Mouse (Mus musculus): ENCODE measurements around the gene Gpatch3. TPM values are rescaled to one million over a fixed set of nuclear protein-coding genes. Genes with fewer than 3 reads are reported as not detected.
A peak's percentile ranks its signal among the peaks of the same experiment; 100 is the strongest.

Gpatch3 gene
- polyA plus RNA-seq, 1 experiment from 2014 or later, result 7.1 TPM

GRCm38 (mm10) chr4:133595538-133595937 is 21.0 kb downstream of the Gpatch3 start:
- Histone ChIP-seq H3K27ac (replicated peaks) (peak overlapping the region; percentile 49), H3K4me2 (replicated peaks) (no peak overlapping the region), H3K27me3 (peaks cover 13% of the 10 kb centered on the region), H3K36me3 (peaks cover 13% of the 10 kb centered on the region), H3K9me3 (replicated peaks) (no peaks in the 10 kb centered on the region), H3K4me1 (peaks cover 22% of the 10 kb centered on the region), H3K9ac (no peak overlapping the region), H3K4me3 (replicated peaks) (no peak overlapping the region)
- ATAC-seq (ENCODE audit: insufficient number of reproducible peaks, low FRiP score, low TSS enrichment, low read depth), result no peak
- WGBS, result 61% methylated on average over 7 of the region's 7 CpGs

DNA sequence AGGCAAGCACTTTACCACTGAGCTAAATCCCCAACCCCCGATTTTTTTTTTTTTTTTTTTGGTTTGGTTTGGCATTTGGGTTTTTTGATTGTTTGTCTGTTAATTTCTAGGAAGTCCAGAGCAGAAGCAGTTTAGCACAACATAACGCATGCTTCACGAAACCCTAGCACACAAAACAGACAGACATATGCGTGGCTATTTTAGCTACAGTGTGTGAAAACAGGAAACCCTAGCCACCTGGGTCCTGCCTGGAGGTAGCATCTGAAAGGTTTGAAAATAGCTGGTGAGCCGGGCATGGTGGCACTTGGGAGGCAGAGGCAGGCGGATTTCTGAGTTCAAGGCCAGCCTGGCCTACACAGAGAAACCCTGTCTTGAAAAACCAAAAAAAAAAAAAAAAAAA is 21.5 kb downstream of the Gpatch3 start:
- no peaks in the 10 kb centered on the region for H3K9me3 ChIP-seq (replicated peaks)
- peaks cover 22% of the 10 kb centered on the region for H3K4me1 ChIP-seq
- WGBS, result 69% methylated on average over 6 of the region's 6 CpGs
- no peak for ATAC-seq (ENCODE audit: insufficient number of reproducible peaks, low FRiP score, low TSS enrichment, low read depth)
- H3K27me3 ChIP-seq, result peaks cover 13% of the 10 kb centered on the region
- H3K27ac ChIP-seq (replicated peaks), result no peak overlapping the region; the same call in 1 of the 2 replicates
- H3K36me3 ChIP-seq, result peaks cover 8% of the 10 kb centered on the region
- no peak overlapping the region for H3K9ac ChIP-seq
- no peak overlapping the region for H3K4me3 ChIP-seq (replicated peaks)
- H3K4me2 ChIP-seq (replicated peaks), result no peak overlapping the region

DNA sequence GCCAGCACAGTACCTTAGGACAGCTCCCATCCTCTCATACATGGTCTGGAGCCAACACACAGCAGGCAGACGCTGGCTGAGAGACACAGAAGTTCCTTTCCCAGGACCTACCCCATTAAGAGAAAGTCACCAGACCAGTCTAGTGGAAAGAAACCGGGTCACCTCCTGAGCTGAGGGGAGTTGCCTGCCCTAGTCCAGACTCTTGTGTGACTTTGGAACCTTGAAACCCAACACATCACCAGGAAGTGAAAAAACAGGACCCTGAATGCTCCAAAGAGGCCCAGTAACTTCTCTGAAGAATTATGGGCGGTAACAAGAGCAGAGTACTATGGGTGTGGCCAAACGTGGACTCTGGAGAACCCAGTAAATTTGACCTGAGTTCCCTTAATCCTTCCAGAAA is 24.1 kb downstream of the Gpatch3 start:
- H3K9ac ChIP-seq, result no peak overlapping the region
- no peak for ATAC-seq (ENCODE audit: insufficient number of reproducible peaks, low FRiP score, low TSS enrichment, low read depth)
- peak overlapping the region; percentile 85; the same call in 1 of the 2 replicates for H3K4me2 ChIP-seq (replicated peaks)
- no peaks in the 10 kb centered on the region for H3K36me3 ChIP-seq
- H3K27me3 ChIP-seq, result peaks cover 29% of the 10 kb centered on the region
- peaks cover 28% of the 10 kb centered on the region for H3K4me1 ChIP-seq
- H3K9me3 ChIP-seq (replicated peaks), result no peaks in the 10 kb centered on the region
- peak overlapping the region; percentile 56; the same call in 1 of the 2 replicates for H3K4me3 ChIP-seq (replicated peaks)
- WGBS, result 28% methylated on average over 4 of the region's 4 CpGs
- H3K27ac ChIP-seq (replicated peaks), result peak overlapping the region; percentile 88

DNA sequence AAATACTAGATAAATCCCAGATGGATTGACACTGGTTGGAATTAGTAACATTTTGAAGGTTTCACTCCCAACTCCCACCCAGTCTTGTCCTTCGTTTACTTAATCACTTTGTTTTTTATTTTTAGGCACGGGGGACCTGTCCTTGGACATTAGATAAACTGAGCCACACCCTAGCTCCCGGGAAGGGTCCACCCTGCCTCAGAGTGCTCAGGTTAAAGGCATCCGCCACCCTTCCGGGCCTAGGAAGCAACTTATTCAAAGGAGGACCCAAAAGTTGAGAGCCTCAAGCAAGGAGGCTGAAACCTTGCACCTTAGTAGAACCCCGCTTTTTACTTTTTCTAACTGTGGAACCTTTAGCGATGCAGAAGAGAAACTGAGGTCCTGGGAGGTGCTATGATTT is 24.6 kb downstream of the Gpatch3 start:
- no peak for ATAC-seq (ENCODE audit: insufficient number of reproducible peaks, low FRiP score, low TSS enrichment, low read depth)
- Histone ChIP-seq H3K4me2 (replicated peaks) (peak overlapping the region; percentile 85), H3K9me3 (replicated peaks) (no peaks in the 10 kb centered on the region), H3K27me3 (peaks cover 29% of the 10 kb centered on the region), H3K27ac (replicated peaks) (peak overlapping the region; percentile 88), H3K4me1 (peaks cover 33% of the 10 kb centered on the region), H3K36me3 (peaks cover 5% of the 10 kb centered on the region), H3K4me3 (replicated peaks) (peak overlapping the region; percentile 56), H3K9ac (0 out of 2 replicates have a peak overlapping the region, but pooled peaks have one; percentile 24)
- 20% methylated on average over 7 of the region's 7 CpGs for WGBS

- Histone ChIP-seq H3K4me2 (replicated peaks) (peak overlapping the region; percentile 85), H3K9me3 (replicated peaks) (no peaks in the 10 kb centered on the region), H3K9ac (peak overlapping the region; percentile 35; the same call in 1 of the 2 replicates), H3K4me3 (replicated peaks) (peak overlapping the region; percentile 56), H3K4me1 (peaks cover 34% of the 10 kb centered on the region), H3K27ac (replicated peaks) (peak overlapping the region; percentile 88), H3K27me3 (peaks cover 29% of the 10 kb centered on the region), H3K36me3 (peaks cover 7% of the 10 kb centered on the region)
- peak; percentile 92 for ATAC-seq (ENCODE audit: insufficient number of reproducible peaks, low FRiP score, low TSS enrichment, low read depth)
- WGBS, result under 1% methylated on average over 50 of the region's 50 CpGs
Measured at GRCm38 (mm10) chr4:133599571-133600073, 25.1 kb downstream of the Gpatch3 start.

DNA sequence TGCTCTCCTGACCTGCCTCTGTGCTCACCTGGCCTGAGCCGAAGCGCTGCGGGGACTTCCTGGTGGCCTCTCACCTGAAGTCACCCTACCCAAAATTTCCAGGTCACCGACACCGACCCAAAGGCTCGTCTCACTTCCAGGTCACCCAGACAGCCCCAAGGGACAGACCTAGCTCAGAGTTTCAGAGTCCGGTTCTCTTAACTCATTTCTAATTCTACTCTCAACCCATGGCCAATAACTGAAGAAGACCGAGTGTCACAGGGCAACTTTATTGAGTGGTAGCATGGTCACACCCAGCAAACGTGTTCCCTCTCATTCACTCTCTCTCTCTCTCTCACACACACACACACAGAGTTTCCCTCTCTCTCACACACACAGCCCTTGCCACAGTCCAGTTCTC is 25.8 kb downstream of the Gpatch3 start:
- 13% methylated on average over 9 of the region's 9 CpGs for WGBS

GRCm38 (mm10) chr4:133601721-133602218 is 27.2 kb downstream of the Gpatch3 start, which contains the start of gene Sfn:
Gene Sfn (minus strand): TSS chr4:133602168.
- H3K9ac ChIP-seq, result peak within 1 kb of the TSS; percentile 15; the same call in 1 of the 2 replicates
- ATAC-seq (ENCODE audit: insufficient number of reproducible peaks, low FRiP score, low TSS enrichment, low read depth), result peak; percentile 26; the same call in 1 of the 2 replicates

More for the DNA sequence above, 25.8 kb downstream of the Gpatch3 start:
- Histone ChIP-seq H3K9ac (peak overlapping the region; percentile 35), H3K36me3 (peaks cover 11% of the 10 kb centered on the region), H3K4me3 (replicated peaks) (peak overlapping the region; percentile 56), H3K9me3 (replicated peaks) (no peaks in the 10 kb centered on the region), H3K4me1 (peaks cover 37% of the 10 kb centered on the region), H3K27me3 (peaks cover 29% of the 10 kb centered on the region), H3K4me2 (replicated peaks) (peak overlapping the region; percentile 85), H3K27ac (replicated peaks) (peak overlapping the region; percentile 85)
- no peak for ATAC-seq (ENCODE audit: insufficient number of reproducible peaks, low FRiP score, low TSS enrichment, low read depth)

DNA sequence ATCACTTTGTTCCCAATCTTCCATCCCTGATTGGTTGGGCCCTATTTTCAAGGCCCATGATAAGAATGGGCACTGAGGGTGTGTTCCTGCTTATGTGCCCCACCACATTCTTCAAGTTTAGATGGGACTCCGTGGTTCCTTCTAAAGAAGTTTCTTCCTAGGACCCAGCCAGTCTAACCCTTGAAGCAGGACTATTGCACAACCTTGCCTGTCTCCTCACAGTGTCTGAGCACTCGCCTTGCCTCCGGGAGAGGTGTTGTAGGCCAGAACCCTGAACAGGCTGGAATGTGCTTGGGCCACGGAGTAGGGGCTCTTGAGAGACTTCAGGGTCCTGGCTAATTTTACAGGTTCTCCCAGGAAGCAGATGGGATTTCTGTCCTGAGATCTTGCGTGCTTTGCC is 28.5 kb downstream of the Gpatch3 start:
- 77% methylated on average over 5 of the region's 5 CpGs for WGBS
- ATAC-seq (ENCODE audit: insufficient number of reproducible peaks, low FRiP score, low TSS enrichment, low read depth), result no peak
- Histone ChIP-seq H3K36me3 (peaks cover 30% of the 10 kb centered on the region), H3K27ac (replicated peaks) (peak overlapping the region; percentile 71; the same call in 1 of the 2 replicates), H3K27me3 (peaks cover 29% of the 10 kb centered on the region), H3K9me3 (replicated peaks) (no peaks in the 10 kb centered on the region), H3K9ac (no peak overlapping the region), H3K4me3 (replicated peaks) (no peak overlapping the region), H3K4me1 (peaks cover 54% of the 10 kb centered on the region), H3K4me2 (replicated peaks) (no peak overlapping the region; the same call in 1 of the 2 replicates)

More at GRCm38 (mm10) chr4:133601721-133602218, 27.2 kb downstream of the Gpatch3 start, which contains the start of gene Sfn:
- 3% methylated on average over 16 of the region's 16 CpGs for WGBS
- H3K4me1 ChIP-seq, result peaks cover 49% of the 10 kb centered on the region
- H3K27ac ChIP-seq (replicated peaks), result peak within 1 kb of the TSS; percentile 71
- H3K36me3 ChIP-seq, result peaks cover 19% of the 10 kb centered on the region
- H3K9me3 ChIP-seq (replicated peaks), result no peaks in the 10 kb centered on the region
- peak within 1 kb of the TSS; percentile 56 for H3K4me3 ChIP-seq (replicated peaks)
- peaks cover 29% of the 10 kb centered on the region for H3K27me3 ChIP-seq
- H3K4me2 ChIP-seq (replicated peaks), result peak within 1 kb of the TSS; percentile 37

- 76% methylated on average over 7 of the region's 7 CpGs for WGBS
- H3K27me3 ChIP-seq, result peaks cover 23% of the 10 kb centered on the region
- no peak overlapping the region for H3K4me3 ChIP-seq (replicated peaks)
- H3K36me3 ChIP-seq, result peaks cover 38% of the 10 kb centered on the region
- no peak overlapping the region for H3K4me2 ChIP-seq (replicated peaks)
- no peaks in the 10 kb centered on the region for H3K9me3 ChIP-seq (replicated peaks)
- H3K4me1 ChIP-seq, result peaks cover 48% of the 10 kb centered on the region
- H3K9ac ChIP-seq, result no peak overlapping the region
- peak overlapping the region; percentile 58; the same call in 1 of the 2 replicates for H3K27ac ChIP-seq (replicated peaks)
- ATAC-seq (ENCODE audit: insufficient number of reproducible peaks, low FRiP score, low TSS enrichment, low read depth), result no peak
Measured at GRCm38 (mm10) chr4:133604175-133604574, 29.6 kb downstream of the Gpatch3 start.

GRCm38 (mm10) chr4:133604856-133605255 is 30.3 kb downstream of the Gpatch3 start:
- 48% methylated on average over 6 of the region's 6 CpGs for WGBS
- 0 out of 2 replicates have a peak, but pooled peaks have one; percentile 17 for ATAC-seq (ENCODE audit: insufficient number of reproducible peaks, low FRiP score, low TSS enrichment, low read depth)
- no peaks in the 10 kb centered on the region for H3K9me3 ChIP-seq (replicated peaks)
- peaks cover 44% of the 10 kb centered on the region for H3K4me1 ChIP-seq
- peaks cover 38% of the 10 kb centered on the region for H3K36me3 ChIP-seq
- H3K9ac ChIP-seq, result no peak overlapping the region
- H3K4me2 ChIP-seq (replicated peaks), result no peak overlapping the region
- no peak overlapping the region for H3K4me3 ChIP-seq (replicated peaks)
- peak overlapping the region; percentile 86 for H3K27ac ChIP-seq (replicated peaks)
- peaks cover 23% of the 10 kb centered on the region for H3K27me3 ChIP-seq

- Histone ChIP-seq H3K4me2 (replicated peaks) (no peak overlapping the region), H3K4me1 (peaks cover 39% of the 10 kb centered on the region), H3K9ac (no peak overlapping the region), H3K9me3 (replicated peaks) (no peaks in the 10 kb centered on the region), H3K27ac (replicated peaks) (peak overlapping the region; percentile 86), H3K27me3 (peaks cover 18% of the 10 kb centered on the region), H3K4me3 (replicated peaks) (no peak overlapping the region), H3K36me3 (peaks cover 38% of the 10 kb centered on the region)
- 29% methylated on average over 9 of the region's 9 CpGs for WGBS
- no peak for ATAC-seq (ENCODE audit: insufficient number of reproducible peaks, low FRiP score, low TSS enrichment, low read depth)
Measured at GRCm38 (mm10) chr4:133605330-133605729, 30.8 kb downstream of the Gpatch3 start.
